Mouse (Mus musculus): ENCODE results near the gene Katnb1. TPM values are rescaled to one million over a fixed set of nuclear protein-coding genes. Genes with fewer than 3 reads are reported as not detected.

Gene Katnb1
- 22.5 and 28.5 TPM in 2 replicates for polyA plus RNA-seq (2012; ENCODE audit: low replicate concordance)

GRCm38 (mm10) chr8:95080381-95081341 lies at the start of gene Katnb1:
TSS of gene Katnb1 (plus strand) at chr8:95081186.

GRCm38 (mm10) chr8:95054927-95055510 lies 26.0 kb upstream of the Katnb1 start, which contains the start of gene Drc7:
TSS of gene Drc7 (plus strand) at chr8:95055103.

Other genes starting within 250 kb of the Katnb1 start
- gene Coq9, start 242.9 kb upstream of the Katnb1 start, polyA plus RNA-seq (2012; ENCODE audit: low replicate concordance) = 89.1 and 112 TPM in 2 replicates
- 103 and 1,167 TPM in 2 replicates for gene Ciapin1, start 242.8 kb upstream of the Katnb1 start, polyA plus RNA-seq (2012; ENCODE audit: low replicate concordance)
- gene Polr2c, start 223.7 kb upstream of the Katnb1 start, polyA plus RNA-seq (2012; ENCODE audit: low replicate concordance) = 10.6 and 11.4 TPM in 2 replicates
- 0.90 and 4.2 TPM in 2 replicates for gene Dok4, start 204.9 kb upstream of the Katnb1 start, polyA plus RNA-seq (2012; ENCODE audit: low replicate concordance)
- gene Ccdc102a, start 163.1 kb upstream of the Katnb1 start, polyA plus RNA-seq (2012; ENCODE audit: low replicate concordance) = 1.6 and 3.0 TPM in 2 replicates
- gene Adgrg5, start 157.5 kb upstream of the Katnb1 start, polyA plus RNA-seq (2012; ENCODE audit: low replicate concordance) = 1.3 and 3.6 TPM in 2 replicates
- gene Adgrg1, start 106.4 kb upstream of the Katnb1 start, polyA plus RNA-seq (2012; ENCODE audit: low replicate concordance) = 5.7 and 21.1 TPM in 2 replicates
- 0.52 and 1.4 TPM in 2 replicates for gene Adgrg3, start 63.5 kb upstream of the Katnb1 start, polyA plus RNA-seq (2012; ENCODE audit: low replicate concordance)
- not detected in 2 replicates for gene Drc7, start 26.1 kb upstream of the Katnb1 start, polyA plus RNA-seq (2012; ENCODE audit: low replicate concordance)
- 2.2 and 2.8 TPM in 2 replicates for gene Kifc3, start 121.6 kb downstream of the Katnb1 start, polyA plus RNA-seq (2012; ENCODE audit: low replicate concordance)
- not detected in 2 replicates for gene Cngb1, start 225.4 kb downstream of the Katnb1 start, polyA plus RNA-seq (2012; ENCODE audit: low replicate concordance)
- not detected in 2 replicates for gene Tepp, start 229.4 kb downstream of the Katnb1 start, polyA plus RNA-seq (2012; ENCODE audit: low replicate concordance)

Data from leukemia stem cell, adult 10-12 weeks (primary cell).